Mouse (Mus musculus): ENCODE results near the gene Tcp10c. TPM values are rescaled to one million over a fixed set of nuclear protein-coding genes. Genes with fewer than 3 reads are reported as not detected.
"Not testable (repeated sequence)": the region's sequence is repeated elsewhere in the genome, so short reads cannot be mapped to it uniquely, and the experiment has no call there.

The Tcp10c gene
- total RNA-seq, 1 experiment from 2014 or later, result not detected

- ATAC-seq (replicated peaks; ENCODE audit: low read depth, poor library complexity, severe bottlenecking), result not testable (repeated sequence)
Observed at GRCm38 (mm10) chr17:13379951-13380615, 25.7 kb downstream of the Tcp10c start.

- not testable (repeated sequence) for ATAC-seq (replicated peaks; ENCODE audit: low read depth, poor library complexity, severe bottlenecking)
Observed at GRCm38 (mm10) chr17:13381286-13381685, 26.9 kb downstream of the Tcp10c start.

- ATAC-seq (replicated peaks; ENCODE audit: low read depth, poor library complexity, severe bottlenecking), result not testable (repeated sequence)
Observed at GRCm38 (mm10) chr17:13391020-13391419, 36.6 kb downstream of the Tcp10c start.

- ATAC-seq (replicated peaks; ENCODE audit: low read depth, poor library complexity, severe bottlenecking), result not testable (repeated sequence)
Observed at GRCm38 (mm10) chr17:13399961-13400360, 45.6 kb downstream of the Tcp10c start.

GRCm38 (mm10) chr17:13402118-13402517, 47.7 kb downstream of the Tcp10c start:
- ATAC-seq (replicated peaks; ENCODE audit: low read depth, poor library complexity, severe bottlenecking), result not testable (repeated sequence)

GRCm38 (mm10) chr17:13403527-13404131, 49.3 kb downstream of the Tcp10c start:
- ATAC-seq (replicated peaks; ENCODE audit: low read depth, poor library complexity, severe bottlenecking), result not testable (repeated sequence)

- ATAC-seq (replicated peaks; ENCODE audit: low read depth, poor library complexity, severe bottlenecking), result not testable (repeated sequence)
Observed at GRCm38 (mm10) chr17:13406023-13406422, 51.7 kb downstream of the Tcp10c start.

- ATAC-seq (replicated peaks; ENCODE audit: low read depth, poor library complexity, severe bottlenecking), result not testable (repeated sequence)
Observed at GRCm38 (mm10) chr17:13406701-13407100, 52.3 kb downstream of the Tcp10c start.

GRCm38 (mm10) chr17:13407621-13408256, 53.4 kb downstream of the Tcp10c start:
- not testable (repeated sequence) for ATAC-seq (replicated peaks; ENCODE audit: low read depth, poor library complexity, severe bottlenecking)

GRCm38 (mm10) chr17:13408257-13408633, 53.9 kb downstream of the Tcp10c start:
- not testable (repeated sequence) for ATAC-seq (replicated peaks; ENCODE audit: low read depth, poor library complexity, severe bottlenecking)

GRCm38 (mm10) chr17:13421022-13421591, 66.7 kb downstream of the Tcp10c start:
- not testable (repeated sequence) for ATAC-seq (replicated peaks; ENCODE audit: low read depth, poor library complexity, severe bottlenecking)

GRCm38 (mm10) chr17:13422638-13423037, 68.3 kb downstream of the Tcp10c start:
- ATAC-seq (replicated peaks; ENCODE audit: low read depth, poor library complexity, severe bottlenecking), result not testable (repeated sequence)

GRCm38 (mm10) chr17:13423373-13424024, 69.1 kb downstream of the Tcp10c start:
- not testable (repeated sequence) for ATAC-seq (replicated peaks; ENCODE audit: low read depth, poor library complexity, severe bottlenecking)

GRCm38 (mm10) chr17:13424321-13424720, 69.9 kb downstream of the Tcp10c start:
- not testable (repeated sequence) for ATAC-seq (replicated peaks; ENCODE audit: low read depth, poor library complexity, severe bottlenecking)

- ATAC-seq (replicated peaks; ENCODE audit: low read depth, poor library complexity, severe bottlenecking), result not testable (repeated sequence)
Observed at GRCm38 (mm10) chr17:13425694-13426093, 71.3 kb downstream of the Tcp10c start.

GRCm38 (mm10) chr17:13426508-13426907, 72.1 kb downstream of the Tcp10c start:
- not testable (repeated sequence) for ATAC-seq (replicated peaks; ENCODE audit: low read depth, poor library complexity, severe bottlenecking)

Data from common myeloid progenitor, adult 5-6 weeks (primary cell).